Mouse (Mus musculus) intestine, embryonic 14.5 days (tissue): ENCODE measurements around the gene Cyp27a1. TPM values are rescaled to one million over a fixed set of nuclear protein-coding genes. Genes with fewer than 3 reads are reported as not detected.

Source experiments
- ATAC-seq: fragments of 200-750 bp; cut with Nextera tagmentation; replicated peaks from 2 replicates; pipeline ENCODE4 v1.8.0; 2017; ENCODE audit warnings: low read depth, moderate number of reproducible peaks, moderate TSS enrichment, moderate library complexity; ENCODE audit not compliant: low FRiP score, low TSS enrichment
- DNase-seq: peaks from one replicate; pipeline ENCODE4 v3.0.0-alpha.2; 2018; ENCODE audit warnings: low spot score
- H3K27ac ChIP-seq: fragments of 300-500 bp; sonication (generic); 2 replicates; pipeline ENCODE4 v1.5.1; 2014; ENCODE audit warnings: low read depth, mild to moderate bottlenecking, control low read depth
- H3K27me3 ChIP-seq: fragments of 300-500 bp; sonication (generic); replicated peaks from 2 replicates; pipeline ENCODE4 v1.6.1; 2014; ENCODE audit warnings: low read length, control low read depth; ENCODE audit not compliant: control insufficient read depth, insufficient read depth
- H3K36me3 ChIP-seq: fragments of 300-500 bp; sonication (generic); 2 replicates; pipeline ENCODE4 v1.6.1; 2014; ENCODE audit warnings: low read length, control low read depth; ENCODE audit not compliant: control insufficient read depth, insufficient read depth
- H3K4me1 ChIP-seq: fragments of 300-500 bp; sonication (generic); replicated peaks from 2 replicates; pipeline ENCODE4 v1.6.1; 2014; ENCODE audit warnings: low read length, control low read depth, mixed read lengths; ENCODE audit not compliant: control insufficient read depth, insufficient read depth
- H3K4me2 ChIP-seq: fragments of 300-500 bp; sonication (generic); 2 replicates; pipeline ENCODE4 v1.6.1; 2014; ENCODE audit warnings: low read length
- H3K4me3 ChIP-seq: fragments of 300-500 bp; sonication (generic); 2 replicates; pipeline ENCODE4 v1.5.1; 2014; ENCODE audit warnings: low read depth, low read length, control low read depth, mixed read lengths
- H3K9ac ChIP-seq: fragments of 300-500 bp; sonication (generic); 2 replicates; pipeline ENCODE4 v1.6.1; 2014; ENCODE audit warnings: mild to moderate bottlenecking, low read length
- H3K9me3 ChIP-seq: fragments of 300-500 bp; sonication (generic); 2 replicates; pipeline ENCODE4 v1.6.1; 2016; ENCODE audit warnings: low read length, control low read depth; ENCODE audit not compliant: control insufficient read depth
- WGBS: fragments of 180-500 bp; shearing (Covaris S2); extraction: QIAGEN DNeasy Blood & Tissue Kit; methylation state at CpG from one replicate; pipeline ENCODE4 v1.1.7; 2014; 5-methylcytosine and 5-hydroxymethylcytosine counted together
- polyA plus RNA-seq: library from polyadenylated mRNA; unstranded; fragments of >200 nt; fragmentation: Nextera tagmentation; extraction: Ambion mirVana; gene quantifications from 2 replicates; pipeline ENCODE4 v1.2.1, GENCODE M21; 2014

Cyp27a1 gene
- polyA plus RNA-seq, 1 experiment from 2014 or later: 6.4 TPM

GRCm38 (mm10) chr1:74782045-74782444, 68.7 kb downstream of the Cyp27a1 start:
- Histone ChIP-seq H3K9ac (no peak overlapping the region), H3K27ac (no peak overlapping the region), H3K4me3 (no peak overlapping the region), H3K27me3 (peaks cover 88% of the 10 kb centered on the region), H3K4me2 (no peak overlapping the region), H3K9me3 (peaks cover 4% of the 10 kb centered on the region; the same call in 1 of the 2 replicates), H3K4me1 (peaks cover 8% of the 10 kb centered on the region), H3K36me3 (no peaks in the 10 kb centered on the region)
- ATAC-seq (no peak), DNase-seq (no peak)
- 15% methylated on average over 14 of the region's 14 CpGs for WGBS

- H3K9me3 ChIP-seq: peaks cover 4% of the 10 kb centered on the region; the same call in 1 of the 2 replicates
- DNase-seq (no peak), ATAC-seq (no peak)
- H3K27ac ChIP-seq: no peak overlapping the region
- H3K27me3 ChIP-seq: peaks cover 95% of the 10 kb centered on the region
- H3K4me2 ChIP-seq: peak overlapping the region; percentile 58
- H3K4me3 ChIP-seq: peak overlapping the region; percentile 40; the same call in 1 of the 2 replicates
- no peaks in the 10 kb centered on the region for H3K36me3 ChIP-seq
- H3K9ac ChIP-seq: no peak overlapping the region
- H3K4me1 ChIP-seq: peaks cover 8% of the 10 kb centered on the region
- 6% methylated on average over 13 of the region's 13 CpGs for WGBS
Observed at GRCm38 (mm10) chr1:74783554-74783953, 70.2 kb downstream of the Cyp27a1 start.

GRCm38 (mm10) chr1:74784041-74784759, 70.8 kb downstream of the Cyp27a1 start:
- H3K36me3 ChIP-seq: no peaks in the 10 kb centered on the region
- peaks cover 4% of the 10 kb centered on the region; the same call in 1 of the 2 replicates for H3K9me3 ChIP-seq
- peaks cover 8% of the 10 kb centered on the region for H3K4me1 ChIP-seq
- WGBS: 1% methylated on average over 67 of the region's 67 CpGs
- H3K4me3 ChIP-seq: peak overlapping the region; percentile 40
- peaks cover 95% of the 10 kb centered on the region for H3K27me3 ChIP-seq
- ATAC-seq (no peak), DNase-seq (no peak)
- H3K9ac ChIP-seq: no peak overlapping the region
- peak overlapping the region; percentile 58 for H3K4me2 ChIP-seq
- H3K27ac ChIP-seq: no peak overlapping the region

Other genes with a start within 250 kb of the Cyp27a1 start
- gene Cnot9, start 207.5 kb upstream of the Cyp27a1 start, polyA plus RNA-seq: 76.8 and 77.8 TPM in 2 replicates
- 0.39 and 0.69 TPM in 2 replicates for gene Plcd4, start 170.7 kb upstream of the Cyp27a1 start, polyA plus RNA-seq
- gene Usp37, start 169.3 kb upstream of the Cyp27a1 start, polyA plus RNA-seq: 34.8 and 40.6 TPM in 2 replicates
- gene Zfp142, start 125.3 kb upstream of the Cyp27a1 start, polyA plus RNA-seq: 6.8 and 7.4 TPM in 2 replicates
- gene Bcs1l, start 125.3 kb upstream of the Cyp27a1 start, polyA plus RNA-seq: 20.1 and 23.4 TPM in 2 replicates
- gene Rnf25, start 112.2 kb upstream of the Cyp27a1 start, polyA plus RNA-seq: 7.5 and 7.9 TPM in 2 replicates
- 5.1 TPM in 2 replicates for gene Stk36, start 112.1 kb upstream of the Cyp27a1 start, polyA plus RNA-seq
- gene Ttll4, start 51.8 kb upstream of the Cyp27a1 start, polyA plus RNA-seq: 21.8 and 26.3 TPM in 2 replicates
- 0.09 TPM in 2 replicates for gene Prkag3, start 35.6 kb downstream of the Cyp27a1 start, polyA plus RNA-seq
- gene Wnt6, start 58.3 kb downstream of the Cyp27a1 start, polyA plus RNA-seq: 0.22 and 0.31 TPM in 2 replicates
- 0.26 and 0.30 TPM in 2 replicates for gene Wnt10a, start 77.9 kb downstream of the Cyp27a1 start, polyA plus RNA-seq
- gene Cdk5r2, start 141.4 kb downstream of the Cyp27a1 start, polyA plus RNA-seq: 0.28 and 0.36 TPM in 2 replicates
- gene Fev, start 171.8 kb downstream of the Cyp27a1 start, polyA plus RNA-seq: 0.55 and 1.4 TPM in 2 replicates
- gene Cryba2, start 179.6 kb downstream of the Cyp27a1 start, polyA plus RNA-seq: 2.5 TPM in 1 of 2 replicates, not detected in the other
- gene Cfap65, start 222.0 kb downstream of the Cyp27a1 start, polyA plus RNA-seq: 0.15 and 0.27 TPM in 2 replicates
- gene Ihh, start 238.1 kb downstream of the Cyp27a1 start, polyA plus RNA-seq: 28.8 and 33.7 TPM in 2 replicates